Mouse (Mus musculus): ENCODE measurements around the gene Psmb1. TPM values are rescaled to one million over a fixed set of nuclear protein-coding genes. Genes with fewer than 3 reads are reported as not detected.

Psmb1 gene
- polyA plus RNA-seq, 1 experiment from 2014 or later, result 264 TPM

DNA sequence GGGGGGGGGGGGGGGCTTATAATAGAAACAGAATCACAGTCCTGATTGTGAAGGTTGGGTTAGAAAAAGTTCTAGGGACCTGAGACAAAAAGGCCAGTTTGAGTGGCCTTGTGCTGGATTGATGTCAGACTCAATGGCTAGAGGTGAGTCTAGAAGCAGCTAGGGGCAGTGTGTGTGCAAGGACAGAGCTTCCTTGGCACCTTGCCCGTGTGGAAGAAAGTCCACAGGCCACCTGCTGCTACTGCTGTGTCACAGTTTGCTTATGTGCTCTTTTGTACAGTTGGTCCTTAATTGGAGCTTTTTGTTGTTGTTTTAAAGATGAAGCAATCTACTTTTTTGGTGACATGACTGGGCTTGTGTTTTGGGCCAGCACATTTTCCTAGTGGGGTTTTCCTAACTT, 69.6 kb downstream of the Psmb1 start:
- Histone ChIP-seq H3K4me3 (ENCODE audit: low read depth, low read length) (no peak overlapping the region), H3K4me2 (ENCODE audit: low read depth, low read length) (no peak overlapping the region), H3K27me3 (ENCODE audit: control insufficient read depth, insufficient read depth, low read length) (no peaks in the 10 kb centered on the region), H3K9ac (replicated peaks; ENCODE audit: low read depth, low read length) (no peak overlapping the region), H3K9me3 (ENCODE audit: control insufficient read depth, low read length) (no peaks in the 10 kb centered on the region), H3K4me1 (ENCODE audit: control insufficient read depth, insufficient read depth, low read length) (no peaks in the 10 kb centered on the region), H3K36me3 (ENCODE audit: control insufficient read depth, insufficient read depth, low read length) (peaks cover 48% of the 10 kb centered on the region), H3K27ac (ENCODE audit: low read depth, low read length) (no peak overlapping the region)
- no peak for ATAC-seq (ENCODE audit: low read depth)
- 58% methylated on average over 1 of the region's 1 CpGs for WGBS

DNA sequence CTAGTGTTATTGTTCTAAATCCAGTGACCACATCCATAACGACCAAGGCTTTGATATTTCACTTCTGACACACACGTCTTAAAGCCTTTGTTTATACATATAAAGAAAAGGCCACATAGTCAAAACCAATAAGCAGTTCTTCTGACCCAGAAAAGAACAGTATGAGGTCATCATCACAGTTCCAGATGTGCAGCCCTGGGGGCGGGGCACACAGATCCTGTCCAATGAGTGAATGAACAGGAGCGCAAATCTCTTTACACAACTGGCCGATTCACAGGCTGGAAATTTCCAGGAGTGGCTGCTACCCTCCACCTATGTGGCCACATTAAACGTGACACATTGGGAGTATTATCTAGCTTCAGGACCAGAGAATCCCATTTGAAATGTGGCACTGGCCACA, 70.1 kb downstream of the Psmb1 start:
- 86% methylated on average over 6 of the region's 6 CpGs for WGBS
- ATAC-seq (ENCODE audit: low read depth), result no peak
- Histone ChIP-seq H3K27ac (ENCODE audit: low read depth, low read length) (no peak overlapping the region), H3K4me2 (ENCODE audit: low read depth, low read length) (no peak overlapping the region), H3K4me3 (ENCODE audit: low read depth, low read length) (no peak overlapping the region), H3K27me3 (ENCODE audit: control insufficient read depth, insufficient read depth, low read length) (no peaks in the 10 kb centered on the region), H3K9me3 (ENCODE audit: control insufficient read depth, low read length) (no peaks in the 10 kb centered on the region), H3K4me1 (ENCODE audit: control insufficient read depth, insufficient read depth, low read length) (no peaks in the 10 kb centered on the region), H3K36me3 (ENCODE audit: control insufficient read depth, insufficient read depth, low read length) (peaks cover 48% of the 10 kb centered on the region), H3K9ac (replicated peaks; ENCODE audit: low read depth, low read length) (no peak overlapping the region)

DNA sequence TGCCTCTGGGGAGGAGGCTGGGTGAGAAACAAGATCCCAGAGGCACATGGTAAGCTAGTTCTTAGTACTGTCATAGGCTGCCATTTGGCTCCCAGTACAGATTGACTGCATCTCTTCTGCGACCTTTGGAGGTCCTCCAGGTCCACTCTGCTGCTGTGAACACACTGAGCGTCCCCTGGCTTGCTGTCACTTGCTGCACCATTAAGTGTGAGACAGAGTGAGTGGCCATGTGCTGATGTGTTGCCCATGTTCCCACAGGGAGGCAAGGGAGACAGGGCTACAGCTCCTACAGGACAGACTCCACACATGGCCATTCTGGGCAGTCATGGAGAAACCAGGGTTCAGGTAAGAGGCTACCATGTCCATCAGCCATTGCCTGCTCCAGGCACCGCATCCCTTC, 73.6 kb downstream of the Psmb1 start:
- 93% methylated on average over 3 of the region's 3 CpGs for WGBS
- Histone ChIP-seq H3K27me3 (ENCODE audit: control insufficient read depth, insufficient read depth, low read length) (no peaks in the 10 kb centered on the region), H3K4me2 (ENCODE audit: low read depth, low read length) (no peak overlapping the region)

More for the DNA sequence above, 73.6 kb downstream of the Psmb1 start:
- Histone ChIP-seq H3K9me3 (ENCODE audit: control insufficient read depth, low read length) (no peaks in the 10 kb centered on the region), H3K9ac (replicated peaks; ENCODE audit: low read depth, low read length) (no peak overlapping the region), H3K4me1 (ENCODE audit: control insufficient read depth, insufficient read depth, low read length) (no peaks in the 10 kb centered on the region), H3K36me3 (ENCODE audit: control insufficient read depth, insufficient read depth, low read length) (peaks cover 63% of the 10 kb centered on the region), H3K27ac (ENCODE audit: low read depth, low read length) (no peak overlapping the region), H3K4me3 (ENCODE audit: low read depth, low read length) (no peak overlapping the region)
- ATAC-seq (ENCODE audit: low read depth), result no peak

Other genes with a start within 250 kb of the Psmb1 start
- 15.1 and 18.8 TPM in 2 replicates for gene Dll1, start 122.9 kb downstream of the Psmb1 start, polyA plus RNA-seq (2014; fragmentation: Nextera tagmentation; extraction: Ambion mirVana)
- 50.7 and 51.0 TPM in 2 replicates for gene Fam120b, start 103.5 kb downstream of the Psmb1 start, polyA plus RNA-seq (2014; fragmentation: Nextera tagmentation; extraction: Ambion mirVana)
- gene Tbp, start 137 bp upstream of the Psmb1 start, polyA plus RNA-seq (2014; fragmentation: Nextera tagmentation; extraction: Ambion mirVana), result 65.1 and 69.9 TPM in 2 replicates
- 68.2 and 78.1 TPM in 2 replicates for gene Pdcd2, start 27.6 kb upstream of the Psmb1 start, polyA plus RNA-seq (2014; fragmentation: Nextera tagmentation; extraction: Ambion mirVana)
- gene Prdm9, start 64.6 kb upstream of the Psmb1 start, polyA plus RNA-seq (2014; fragmentation: Nextera tagmentation; extraction: Ambion mirVana), result 1.0 and 2.7 TPM in 2 replicates
- 21.4 and 24.1 TPM in 2 replicates for gene Chd1, start 205.2 kb upstream of the Psmb1 start, polyA plus RNA-seq (2014; fragmentation: Nextera tagmentation; extraction: Ambion mirVana)